Mouse (Mus musculus) neural tube, embryonic 11.5 days (tissue): ENCODE results near the gene Anapc4. TPM values are rescaled to one million over a fixed set of nuclear protein-coding genes. Genes with fewer than 3 reads are reported as not detected.

Experiments used
- ATAC-seq: fragments of 200-750 bp; cut with Nextera tagmentation; 2 replicates; pipeline ENCODE4 v1.8.0; 2017; ENCODE audit warnings: moderate number of reproducible peaks, mild to moderate bottlenecking, moderate TSS enrichment, moderate library complexity; ENCODE audit not compliant: insufficient read depth, low FRiP score, low TSS enrichment
- DNase-seq: peaks from one replicate; pipeline ENCODE4 v3.0.0-alpha.2; 2015; ENCODE audit warnings: low spot score
- H3K27ac ChIP-seq: fragments of 300-500 bp; sonication (generic); 2 replicates; pipeline ENCODE4 v1.5.1; 2014; ENCODE audit warnings: low read depth, mild to moderate bottlenecking, low read length
- H3K27me3 ChIP-seq: fragments of 300-500 bp; sonication (generic); 2 replicates; pipeline ENCODE4 v1.6.1; 2014; ENCODE audit warnings: mild to moderate bottlenecking, low read length, mixed read lengths; ENCODE audit not compliant: control insufficient read depth, insufficient read depth
- H3K36me3 ChIP-seq: fragments of 300-500 bp; sonication (generic); 2 replicates; pipeline ENCODE4 v1.6.1; 2014; ENCODE audit warnings: mild to moderate bottlenecking, low read length, moderate library complexity, mixed read lengths; ENCODE audit not compliant: control insufficient read depth, insufficient read depth
- H3K4me1 ChIP-seq: fragments of 300-500 bp; sonication (generic); 2 replicates; pipeline ENCODE4 v1.6.1; 2014; ENCODE audit warnings: low read length, mixed read lengths; ENCODE audit not compliant: control insufficient read depth, insufficient read depth
- H3K4me2 ChIP-seq: fragments of 300-500 bp; sonication (generic); 2 replicates; pipeline ENCODE4 v1.6.1; 2014; ENCODE audit warnings: low read depth, mild to moderate bottlenecking, moderate library complexity
- H3K4me3 ChIP-seq: fragments of 300-500 bp; sonication (generic); 2 replicates; pipeline ENCODE4 v1.5.1; 2014; ENCODE audit warnings: low read depth, low read length
- H3K9ac ChIP-seq: fragments of 300-500 bp; sonication (generic); 2 replicates; pipeline ENCODE4 v1.6.1; 2014; ENCODE audit warnings: mild to moderate bottlenecking, low read length
- H3K9me3 ChIP-seq: fragments of 300-500 bp; sonication (generic); 2 replicates; pipeline ENCODE4 v1.6.1; 2016; ENCODE audit warnings: low read length; ENCODE audit not compliant: control insufficient read depth
- WGBS: fragments of 180-500 bp; shearing (Covaris S2); extraction: QIAGEN DNeasy Blood & Tissue Kit; methylation state at CpG from one replicate; pipeline ENCODE4 v1.1.7; 2014; 5-methylcytosine and 5-hydroxymethylcytosine counted together
- polyA plus RNA-seq: library from polyadenylated mRNA; unstranded; fragments of >200 nt; fragmentation: Nextera tagmentation; extraction: Ambion mirVana; gene quantifications from 2 replicates; pipeline ENCODE4 v1.2.1, GENCODE M21; 2014

The Anapc4 gene
- polyA plus RNA-seq, 1 experiment from 2014 or later, result 141 TPM

DNA sequence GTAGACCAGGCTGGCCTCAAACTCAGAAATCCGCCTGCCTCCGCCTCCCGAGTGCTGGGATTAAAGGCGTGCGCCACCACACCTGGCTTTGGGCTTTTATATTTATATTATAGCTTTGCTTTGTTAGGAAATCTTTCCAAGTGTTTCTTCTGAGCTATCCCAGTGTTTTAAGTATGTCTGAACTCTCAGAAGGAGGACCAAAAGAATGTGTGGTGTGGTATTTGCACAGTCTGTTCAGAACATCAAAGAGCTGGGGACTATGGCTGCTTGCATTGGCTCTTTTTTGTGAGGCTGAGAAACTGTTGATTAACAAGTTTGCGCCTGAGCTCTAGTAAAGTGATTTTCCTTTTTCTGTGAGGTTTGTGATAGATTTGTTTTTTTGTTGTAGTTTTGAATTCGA lies 10.5 kb downstream of the Anapc4 start:
- no peak for DNase-seq
- H3K27me3 ChIP-seq, result no peaks in the 10 kb centered on the region
- WGBS, result 89% methylated on average over 7 of the region's 7 CpGs
- no peak overlapping the region for H3K4me2 ChIP-seq
- H3K27ac ChIP-seq, result no peak overlapping the region
- no peak for ATAC-seq
- peaks cover 2% of the 10 kb centered on the region for H3K36me3 ChIP-seq
- no peak overlapping the region for H3K9ac ChIP-seq
- H3K4me1 ChIP-seq, result no peaks in the 10 kb centered on the region
- no peaks in the 10 kb centered on the region for H3K9me3 ChIP-seq
- no peak overlapping the region for H3K4me3 ChIP-seq

DNA sequence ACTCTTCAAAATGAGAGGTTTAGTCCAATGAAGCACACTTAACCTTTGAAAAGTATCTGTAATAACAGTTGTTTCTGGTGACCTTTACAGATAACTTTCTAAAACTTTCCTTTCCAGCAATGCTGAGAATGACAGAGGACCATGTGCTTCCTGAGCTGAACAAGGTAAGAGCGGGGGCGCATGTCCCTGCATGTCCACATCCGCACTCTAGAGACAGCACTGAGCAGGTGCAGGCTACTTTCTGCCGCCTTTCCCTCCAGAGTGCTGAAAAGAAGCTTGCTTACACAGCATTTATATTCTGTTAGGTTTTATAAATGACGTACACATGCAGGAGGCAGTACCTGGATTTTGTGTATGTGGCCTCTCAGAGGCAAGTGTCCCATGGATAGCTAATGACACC lies 21.9 kb downstream of the Anapc4 start:
- DNase-seq (no peak), ATAC-seq (no peak)
- peaks cover 9% of the 10 kb centered on the region for H3K36me3 ChIP-seq

DNA sequence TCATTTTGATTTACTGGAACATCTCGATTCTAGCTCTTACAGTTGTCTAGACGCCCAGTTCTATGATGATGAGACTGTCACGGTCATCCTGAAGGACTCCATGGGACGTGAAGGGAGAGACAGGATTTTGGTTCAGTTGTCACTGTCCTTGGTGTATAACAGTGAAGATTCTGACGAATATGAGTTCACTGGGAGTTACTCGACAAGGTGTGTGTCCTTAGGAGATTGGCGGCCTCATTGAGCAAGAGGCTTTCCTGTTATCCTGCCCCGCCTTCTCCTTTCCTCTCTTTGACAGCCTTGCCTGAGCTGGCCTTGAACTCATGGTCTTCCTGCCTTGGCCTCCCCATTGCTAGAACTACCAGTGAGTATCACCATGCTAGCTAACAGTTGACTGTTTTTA lies 30.6 kb downstream of the Anapc4 start:
- DNase-seq (no peak), ATAC-seq (no peak)
- Histone ChIP-seq H3K4me2 (no peak overlapping the region), H3K4me1 (no peaks in the 10 kb centered on the region), H3K4me3 (no peak overlapping the region), H3K36me3 (peaks cover 24% of the 10 kb centered on the region), H3K9ac (no peak overlapping the region), H3K27ac (no peak overlapping the region), H3K9me3 (no peaks in the 10 kb centered on the region), H3K27me3 (no peaks in the 10 kb centered on the region)
- 92% methylated on average over 8 of the region's 8 CpGs for WGBS

More for the DNA sequence above, 21.9 kb downstream of the Anapc4 start:
- Histone ChIP-seq H3K27me3 (no peaks in the 10 kb centered on the region), H3K9me3 (no peaks in the 10 kb centered on the region), H3K4me3 (no peak overlapping the region), H3K4me1 (no peaks in the 10 kb centered on the region), H3K4me2 (no peak overlapping the region), H3K27ac (no peak overlapping the region), H3K9ac (no peak overlapping the region)
- 91% methylated on average over 5 of the region's 5 CpGs for WGBS

DNA sequence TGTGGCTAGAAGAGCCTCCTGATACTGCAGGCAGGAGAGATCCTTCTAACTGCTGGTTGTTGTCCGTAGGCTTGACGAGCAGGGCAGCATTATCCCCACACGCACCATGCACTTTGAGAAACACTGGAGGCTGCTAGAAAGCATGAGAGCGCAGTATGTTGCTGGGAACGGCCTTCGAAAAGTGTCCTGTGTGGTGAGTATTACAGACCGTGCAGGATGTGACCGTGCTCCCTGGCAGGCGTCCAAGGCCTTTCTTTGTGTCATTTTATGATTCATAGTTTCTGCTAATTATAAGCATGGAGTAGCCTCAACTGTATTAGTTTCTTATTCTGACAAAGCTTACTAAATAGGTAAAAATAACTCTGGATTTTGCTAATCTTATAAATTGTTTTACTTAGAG lies 32.0 kb downstream of the Anapc4 start:
- Histone ChIP-seq H3K27me3 (no peaks in the 10 kb centered on the region), H3K27ac (no peak overlapping the region), H3K36me3 (peaks cover 24% of the 10 kb centered on the region), H3K4me3 (no peak overlapping the region), H3K4me2 (no peak overlapping the region), H3K4me1 (no peaks in the 10 kb centered on the region), H3K9me3 (no peaks in the 10 kb centered on the region), H3K9ac (no peak overlapping the region)
- WGBS, result 91% methylated on average over 9 of the region's 9 CpGs
- DNase-seq, result no peak
- ATAC-seq, result no peak

DNA sequence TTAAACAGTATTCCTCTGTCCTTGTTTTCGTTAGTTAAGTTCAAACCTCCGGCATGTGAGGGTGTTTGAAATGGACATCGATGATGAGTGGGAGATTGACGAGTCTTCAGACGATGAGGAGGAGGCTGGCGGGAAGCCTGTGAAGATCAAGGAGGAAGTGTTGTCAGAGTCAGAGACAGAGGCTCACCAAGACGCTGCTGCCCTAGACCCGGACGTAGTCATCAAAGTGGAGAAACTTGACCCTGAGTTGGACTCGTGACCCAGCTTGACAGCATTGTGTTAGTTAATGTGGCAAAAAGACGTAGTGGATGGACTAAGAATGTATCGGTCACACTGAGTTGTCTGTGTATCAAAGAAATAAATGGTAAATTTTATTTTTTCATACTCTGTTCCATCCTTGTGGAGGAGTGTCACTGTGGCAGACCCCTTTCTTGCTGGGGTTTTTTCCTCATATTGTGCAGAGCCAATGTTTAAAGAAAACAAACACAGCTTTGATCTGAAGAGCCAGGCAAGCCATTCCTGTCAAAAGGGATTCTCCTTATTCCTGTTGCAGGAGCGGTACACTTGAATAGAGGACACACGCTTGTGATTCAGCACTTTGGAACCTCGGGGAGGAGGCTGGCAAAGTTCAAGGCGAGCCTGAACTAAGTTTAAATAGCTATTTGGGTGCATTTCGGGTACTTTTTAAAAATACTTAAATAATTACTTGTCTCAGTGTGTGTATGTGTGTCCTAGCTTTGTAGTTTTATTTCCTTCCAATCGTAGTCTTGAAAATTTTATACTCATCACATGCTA lies 32.7 kb downstream of the Anapc4 start:
- no peak overlapping the region for H3K9ac ChIP-seq
- H3K4me1 ChIP-seq, result no peaks in the 10 kb centered on the region
- no peak overlapping the region for H3K4me2 ChIP-seq
- peaks cover 20% of the 10 kb centered on the region for H3K36me3 ChIP-seq
- WGBS, result 89% methylated on average over 18 of the region's 18 CpGs
- no peak overlapping the region for H3K27ac ChIP-seq
- ATAC-seq, result no peak
- DNase-seq, result no peak
- no peak overlapping the region for H3K4me3 ChIP-seq
- H3K27me3 ChIP-seq, result no peaks in the 10 kb centered on the region
- H3K9me3 ChIP-seq, result no peaks in the 10 kb centered on the region

DNA sequence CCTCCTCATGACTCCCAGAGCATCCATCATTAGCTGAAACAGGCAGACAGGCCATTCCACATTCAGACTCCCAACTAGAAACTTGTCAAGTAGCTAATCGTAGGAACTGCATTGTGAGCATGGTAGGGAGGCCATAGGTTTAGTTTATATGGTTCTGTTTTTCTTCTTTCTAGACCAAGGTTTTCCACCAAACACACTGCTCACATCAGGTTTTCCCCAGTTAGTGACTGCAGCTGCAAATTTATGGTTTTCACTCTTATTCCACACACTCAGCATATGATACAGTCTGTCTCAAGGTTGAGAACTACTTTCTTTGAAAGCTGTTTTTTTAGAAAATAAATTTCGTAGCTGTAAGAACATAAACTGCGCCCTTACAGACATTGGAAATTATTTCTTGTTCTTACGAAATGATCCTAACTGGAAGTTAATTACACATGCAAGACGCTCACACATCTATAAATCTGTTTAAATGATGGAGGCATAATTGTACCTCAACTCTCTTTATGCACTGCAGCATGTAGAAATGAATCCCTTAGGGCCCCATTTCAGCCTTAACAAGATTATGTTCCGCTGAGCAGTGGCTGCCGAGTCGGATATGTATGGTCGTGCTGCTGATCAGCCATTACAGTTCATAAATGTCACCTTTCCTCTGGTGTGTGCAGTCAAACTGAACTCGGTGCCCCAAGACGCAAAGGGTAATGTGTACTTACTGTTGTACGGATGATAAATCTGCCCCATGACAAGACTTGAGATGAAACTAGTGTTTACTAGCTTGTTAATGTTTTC lies 35.3 kb downstream of the Anapc4 start:
- Histone ChIP-seq H3K4me3 (no peak overlapping the region), H3K27me3 (no peaks in the 10 kb centered on the region), H3K9me3 (no peaks in the 10 kb centered on the region), H3K4me2 (no peak overlapping the region), H3K9ac (no peak overlapping the region), H3K4me1 (no peaks in the 10 kb centered on the region), H3K27ac (no peak overlapping the region), H3K36me3 (peaks cover 10% of the 10 kb centered on the region)
- ATAC-seq, result no peak
- DNase-seq, result no peak
- 79% methylated on average over 12 of the region's 12 CpGs for WGBS

DNA sequence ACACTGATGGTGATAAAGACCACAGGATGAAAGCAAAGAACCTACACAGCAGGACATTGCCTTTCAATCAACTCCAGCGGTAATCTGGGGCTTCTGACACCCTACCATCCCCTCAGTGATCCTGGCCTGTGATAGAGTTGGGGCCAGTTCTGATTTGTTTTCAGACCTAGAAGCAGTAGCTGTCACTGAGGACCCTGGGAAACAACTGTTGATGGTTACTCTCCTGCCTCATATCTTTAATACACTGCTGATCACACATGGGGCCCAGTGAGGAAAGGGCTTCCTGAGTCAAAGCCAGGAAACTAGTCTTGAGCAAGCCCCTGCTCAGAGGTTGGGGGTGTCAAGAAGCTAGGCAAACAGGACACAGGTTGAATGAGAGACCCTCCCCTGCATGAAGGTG lies 37.6 kb downstream of the Anapc4 start:
- no peak for ATAC-seq

DNA sequence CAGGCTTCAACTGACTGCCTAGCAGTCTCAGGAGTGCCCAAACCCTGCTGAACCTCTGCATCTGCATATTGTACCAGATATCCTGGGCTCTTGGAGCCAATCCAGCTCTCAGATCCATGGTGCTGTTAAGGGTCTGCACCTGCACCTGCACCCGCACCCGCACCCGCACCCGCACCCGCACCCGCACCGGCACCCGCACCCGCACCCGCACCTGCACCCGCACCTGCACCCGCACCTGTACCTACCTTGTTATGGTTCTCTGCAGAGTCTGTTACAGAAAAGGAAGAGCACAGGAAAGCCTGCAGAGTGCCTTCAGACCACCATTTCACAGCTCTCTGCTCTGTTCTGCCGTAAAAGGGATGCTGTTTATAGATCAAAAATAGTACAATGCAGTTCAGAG lies 38.2 kb downstream of the Anapc4 start:
- H3K4me2 ChIP-seq, result no peak overlapping the region
- H3K27me3 ChIP-seq, result no peaks in the 10 kb centered on the region
- H3K4me1 ChIP-seq, result no peaks in the 10 kb centered on the region
- H3K4me3 ChIP-seq, result no peak overlapping the region
- WGBS, result 98% methylated on average over 13 of the region's 13 CpGs
- ATAC-seq (no peak), DNase-seq (no peak)
- H3K9me3 ChIP-seq, result no peaks in the 10 kb centered on the region
- H3K27ac ChIP-seq, result no peak overlapping the region
- no peak overlapping the region for H3K9ac ChIP-seq
- H3K36me3 ChIP-seq, result peaks cover 5% of the 10 kb centered on the region; the same call in 1 of the 2 replicates

More for the DNA sequence above, 37.6 kb downstream of the Anapc4 start:
- no peak overlapping the region for H3K27ac ChIP-seq
- H3K9ac ChIP-seq, result no peak overlapping the region
- H3K4me2 ChIP-seq, result no peak overlapping the region
- H3K27me3 ChIP-seq, result no peaks in the 10 kb centered on the region
- H3K4me1 ChIP-seq, result no peaks in the 10 kb centered on the region
- no peaks in the 10 kb centered on the region for H3K9me3 ChIP-seq
- peaks cover 5% of the 10 kb centered on the region; the same call in 1 of the 2 replicates for H3K36me3 ChIP-seq
- H3K4me3 ChIP-seq, result no peak overlapping the region
- 20% methylated on average over 1 of the region's 1 CpGs for WGBS
- no peak for DNase-seq

DNA sequence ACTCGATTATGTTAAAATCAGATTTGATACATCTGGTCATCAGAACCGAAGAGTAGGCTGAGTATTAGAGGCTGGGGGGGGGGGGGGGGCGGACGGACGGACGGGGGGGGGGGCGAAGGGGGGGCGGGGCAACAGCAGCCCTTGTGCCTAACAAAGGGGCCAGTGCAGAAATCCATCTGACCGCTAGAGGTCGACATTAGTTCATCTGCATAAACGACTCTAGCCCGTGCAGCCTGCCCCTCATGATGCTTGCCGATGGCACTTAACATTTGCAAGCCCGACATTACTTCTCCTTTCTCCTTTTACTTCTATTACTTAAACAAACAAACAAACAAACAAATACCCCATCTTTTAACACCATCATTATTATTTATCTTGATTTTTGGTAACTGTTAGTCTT lies 45.0 kb downstream of the Anapc4 start:
- DNase-seq (peak; percentile 74), ATAC-seq (peak; percentile 82)
- H3K4me2 ChIP-seq, result no peak overlapping the region
- H3K27me3 ChIP-seq, result no peaks in the 10 kb centered on the region
- no peaks in the 10 kb centered on the region for H3K4me1 ChIP-seq
- H3K9me3 ChIP-seq, result no peaks in the 10 kb centered on the region
- 6% methylated on average over 13 of the region's 14 CpGs for WGBS
- no peak overlapping the region for H3K4me3 ChIP-seq
- H3K27ac ChIP-seq, result no peak overlapping the region
- no peaks in the 10 kb centered on the region for H3K36me3 ChIP-seq
- H3K9ac ChIP-seq, result no peak overlapping the region
